Mouse (Mus musculus) testis, adult 2 months (tissue): ENCODE results near the gene Haghl.

ENCODE experiments used
- CTCF ChIP-seq: fragments of 200-500 bp; IDR thresholded peaks from 2 replicates; pipeline ENCODE4 v1.5.1; 2012; ENCODE audit warnings: low read depth, mild to moderate bottlenecking, inconsistent platforms, low read length, moderate library complexity; ENCODE audit not compliant: control insufficient read depth, insufficient read depth, insufficient replicate concordance
- POLR2A ChIP-seq: fragments of 200-500 bp; IDR thresholded peaks from 2 replicates; pipeline ENCODE4 v1.6.1; 2012; ENCODE audit warnings: low read depth, mild to moderate bottlenecking, inconsistent platforms, low read length, moderate library complexity; ENCODE audit not compliant: control insufficient read depth

DNA sequence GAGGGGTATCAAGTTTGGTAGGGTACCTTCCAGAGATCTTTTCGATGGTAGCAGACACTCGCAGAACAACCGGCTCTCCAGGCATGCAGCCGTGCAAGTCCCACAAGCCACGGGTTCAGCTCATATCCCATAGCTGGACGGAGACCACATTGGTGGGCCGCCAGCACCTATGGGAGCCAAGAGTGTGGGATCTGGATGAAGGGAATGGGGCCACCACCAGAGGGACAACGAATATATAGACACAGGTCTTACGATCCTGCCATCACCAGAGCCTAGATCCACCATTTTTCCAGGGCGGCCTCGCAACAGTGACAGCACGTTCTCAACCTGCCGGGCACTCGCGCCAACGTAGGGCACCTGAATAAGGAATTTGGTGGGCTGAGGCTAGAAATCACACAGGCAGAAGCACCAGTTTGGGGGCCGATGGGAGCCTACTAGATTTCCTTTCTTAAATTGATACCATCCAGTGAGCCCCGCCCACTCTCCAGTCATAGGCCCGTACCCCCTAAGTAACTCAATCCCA, 5.9 kb upstream of the Haghl start:
- TF ChIP-seq CTCF (no peak), POLR2A (no peak)
